Comparison of ENCODE assay signal across 12 mouse cellular contexts in the genomic region with DNA sequence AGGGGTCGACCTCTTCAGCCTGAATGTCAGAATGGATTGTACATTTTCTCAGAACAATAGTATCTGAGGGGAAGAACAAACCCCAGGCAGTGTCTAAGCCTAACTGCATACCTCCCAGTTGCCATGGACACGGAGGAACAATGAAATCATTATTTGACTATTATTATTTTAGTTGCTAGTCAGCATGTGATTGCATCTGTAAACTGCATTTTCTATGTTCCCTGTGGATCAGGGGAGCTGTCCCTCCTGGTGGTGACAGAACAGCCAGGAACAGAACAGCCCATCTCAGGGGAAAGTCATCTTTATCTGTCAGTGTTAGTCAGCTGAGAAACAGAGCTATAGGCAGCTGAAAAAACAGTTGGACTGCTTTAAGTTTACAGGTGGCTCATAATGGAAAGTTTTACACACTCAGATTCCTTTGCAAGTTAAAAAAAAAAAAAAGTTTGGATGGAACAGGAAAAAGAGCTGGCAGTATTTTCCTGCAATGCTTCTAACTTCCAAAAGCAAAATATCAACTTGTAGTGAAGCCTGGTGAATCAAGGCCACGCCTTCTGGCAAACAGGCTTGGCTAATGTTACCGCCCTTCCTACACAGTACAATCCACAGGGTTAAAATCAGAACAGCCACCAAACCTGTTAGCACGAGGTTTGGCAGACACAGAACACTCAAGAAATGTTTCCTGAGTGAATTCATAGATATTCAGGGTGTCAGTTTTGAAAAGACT. TPM values are rescaled to one million over a fixed set of nuclear protein-coding genes. Genes with fewer than 3 reads are reported as not detected.
DNase-seq lines count a peak whose midpoint lies in the region; ATAC-seq lines count a peak whose summit lies in the region.
"Had no signal": no experiment of that assay in that cellular context is flagged by ENCODE, and none has a peak within 500 bp of the region (broad histone marks: within the 10 kb centered on the region; RNA-seq: fewer than 3 reads in every experiment).

No protein-coding gene starts in this region.

- H3K9ac ChIP-seq in midbrain, embryonic 16.5 days (ENCODE audit: low read depth, low read length) = no peak overlapping the region
- H3K9ac ChIP-seq in forebrain, embryonic 13.5 days = no peak overlapping the region
- no peak overlapping the region for H3K9ac ChIP-seq in hindbrain, embryonic 13.5 days
- no peak overlapping the region for H3K9ac ChIP-seq in stomach, embryonic 15.5 days
- H3K9ac ChIP-seq: intestine, embryonic 15.5 days; liver, postnatal 0 days had no signal

- no peaks in the 10 kb centered on the region for H3K9me3 ChIP-seq in midbrain, embryonic 10.5 days (replicated peaks)
- H3K9me3 ChIP-seq in midbrain, embryonic 16.5 days (replicated peaks; ENCODE audit: control insufficient read depth, low read length, poor library complexity, severe bottlenecking) = no peaks in the 10 kb centered on the region
- no peaks in the 10 kb centered on the region for H3K9me3 ChIP-seq in forebrain, embryonic 13.5 days (replicated peaks)
- no peaks in the 10 kb centered on the region for H3K9me3 ChIP-seq in hindbrain, embryonic 13.5 days
- no peaks in the 10 kb centered on the region for H3K9me3 ChIP-seq in stomach, embryonic 15.5 days
- H3K9me3 ChIP-seq: intestine, embryonic 15.5 days had no signal

- H3K4me2 ChIP-seq in midbrain, embryonic 16.5 days (ENCODE audit: low read length) = no peak overlapping the region
- H3K4me2 ChIP-seq in forebrain, embryonic 13.5 days = no peak overlapping the region
- no peak overlapping the region for H3K4me2 ChIP-seq in hindbrain, embryonic 13.5 days
- H3K4me2 ChIP-seq in stomach, embryonic 15.5 days = no peak overlapping the region
- H3K4me2 ChIP-seq: intestine, embryonic 15.5 days had no signal

- DNase-seq in midbrain, embryonic 10.5 days (ENCODE audit: low spot score) = peak; percentile 34
- no peak for DNase-seq in adrenal gland, postnatal 4 days (ENCODE audit: low spot score in 2 of 2)
- no peak for DNase-seq in cerebellum, adult 9-10 months
- DNase-seq: liver, postnatal 0 days had no signal

- 38% methylated on average over 5 of the region's 5 CpGs for WGBS in midbrain, embryonic 10.5 days
- WGBS in midbrain, embryonic 16.5 days = 17% methylated on average over 5 of the region's 5 CpGs
- 28% methylated on average over 5 of the region's 5 CpGs for WGBS in forebrain, embryonic 13.5 days
- 25% methylated on average over 5 of the region's 5 CpGs for WGBS in hindbrain, embryonic 13.5 days
- WGBS in stomach, embryonic 15.5 days = 39% methylated on average over 5 of the region's 5 CpGs

- H3K27me3 ChIP-seq in midbrain, embryonic 10.5 days (ENCODE audit: low read depth, poor library complexity, severe bottlenecking) = peaks cover 7% of the 10 kb centered on the region; the same call in 1 of the 2 replicates
- no peaks in the 10 kb centered on the region for H3K27me3 ChIP-seq in midbrain, embryonic 16.5 days (ENCODE audit: control insufficient read depth, insufficient read depth, low read depth, low read length)
- H3K27me3 ChIP-seq in forebrain, embryonic 13.5 days = no peaks in the 10 kb centered on the region
- H3K27me3 ChIP-seq in hindbrain, embryonic 13.5 days = no peaks in the 10 kb centered on the region
- no peaks in the 10 kb centered on the region for H3K27me3 ChIP-seq in stomach, embryonic 15.5 days (replicated peaks)
- H3K27me3 ChIP-seq: intestine, embryonic 15.5 days had no signal

- peaks cover 16% of the 10 kb centered on the region for H3K4me1 ChIP-seq in midbrain, embryonic 10.5 days
- no peaks in the 10 kb centered on the region for H3K4me1 ChIP-seq in midbrain, embryonic 16.5 days (ENCODE audit: control insufficient read depth, insufficient read depth, low read length)
- peaks cover 5% of the 10 kb centered on the region for H3K4me1 ChIP-seq in forebrain, embryonic 13.5 days
- H3K4me1 ChIP-seq in hindbrain, embryonic 13.5 days (replicated peaks) = peaks cover 9% of the 10 kb centered on the region
- no peaks in the 10 kb centered on the region for H3K4me1 ChIP-seq in stomach, embryonic 15.5 days
- H3K4me1 ChIP-seq: intestine, embryonic 15.5 days had no signal

- no peaks in the 10 kb centered on the region for H3K36me3 ChIP-seq in midbrain, embryonic 10.5 days
- no peaks in the 10 kb centered on the region for H3K36me3 ChIP-seq in midbrain, embryonic 16.5 days (ENCODE audit: control insufficient read depth, insufficient read depth, low read length)
- H3K36me3 ChIP-seq in forebrain, embryonic 13.5 days (ENCODE audit: poor library complexity, severe bottlenecking) = no peaks in the 10 kb centered on the region
- H3K36me3 ChIP-seq in hindbrain, embryonic 13.5 days = no peaks in the 10 kb centered on the region
- H3K36me3 ChIP-seq in stomach, embryonic 15.5 days = no peaks in the 10 kb centered on the region
- H3K36me3 ChIP-seq: intestine, embryonic 15.5 days had no signal

- no peak overlapping the region for H3K4me3 ChIP-seq in midbrain, embryonic 10.5 days
- no peak overlapping the region for H3K4me3 ChIP-seq in midbrain, embryonic 16.5 days (ENCODE audit: low read depth, low read length)
- H3K4me3 ChIP-seq in forebrain, embryonic 13.5 days = no peak overlapping the region
- H3K4me3 ChIP-seq in hindbrain, embryonic 13.5 days = no peak overlapping the region
- H3K4me3 ChIP-seq in stomach, embryonic 15.5 days (replicated peaks) = no peak overlapping the region
- H3K4me3 ChIP-seq: erythroblast, embryonic 14.5 days; intestine, embryonic 15.5 days had no signal

- H3K27ac ChIP-seq in midbrain, embryonic 10.5 days (replicated peaks) = no peak overlapping the region
- no peak overlapping the region for H3K27ac ChIP-seq in midbrain, embryonic 16.5 days (ENCODE audit: low read length)
- no peak overlapping the region for H3K27ac ChIP-seq in forebrain, embryonic 13.5 days
- no peak overlapping the region for H3K27ac ChIP-seq in hindbrain, embryonic 13.5 days
- H3K27ac ChIP-seq in stomach, embryonic 15.5 days = no peak overlapping the region
- H3K27ac ChIP-seq: intestine, embryonic 15.5 days had no signal

- ATAC-seq in midbrain, embryonic 16.5 days = no peak
- ATAC-seq in forebrain, embryonic 13.5 days = peak; percentile 48; the same call in 1 of the 2 replicates
- peak; percentile 46; the same call in 1 of the 2 replicates for ATAC-seq in hindbrain, embryonic 13.5 days (ENCODE audit: low FRiP score)
- ATAC-seq in stomach, embryonic 15.5 days (ENCODE audit: insufficient read depth, low FRiP score, low read depth) = 0 out of 2 replicates have a peak, but pooled peaks have one; percentile 53
- ATAC-seq in erythroid progenitor cell, adult 5-6 weeks (replicated peaks; ENCODE audit: low FRiP score, poor library complexity, severe bottlenecking) = no peak
- ATAC-seq: intestine, embryonic 15.5 days; liver, postnatal 0 days had no signal

RNA-seq across cellular contexts. Expression of a gene that starts 17.6 kb away (rescaled TPM):
- polyA plus RNA-seq in midbrain, embryonic 10.5 days (2016; fragmentation: Nextera tagmentation; extraction: Ambion mirVana) = 2.5 and 4.0 TPM in 2 replicates
- polyA plus RNA-seq in midbrain, embryonic 16.5 days (2015; fragmentation: Nextera tagmentation; extraction: Ambion mirVana) = 0.15 and 0.26 TPM in 2 replicates
- polyA plus RNA-seq in forebrain, embryonic 13.5 days (2015; fragmentation: Nextera tagmentation; extraction: Ambion mirVana) = 0.31 and 0.42 TPM in 2 replicates
- 0.22 and 0.27 TPM in 2 replicates for polyA plus RNA-seq in hindbrain, embryonic 13.5 days (2015; fragmentation: Nextera tagmentation; extraction: Ambion mirVana)
- polyA plus RNA-seq in stomach, embryonic 15.5 days (2015; fragmentation: Nextera tagmentation; extraction: Ambion mirVana) = 2.2 and 3.2 TPM in 2 replicates
- 86.5 and 117 TPM in 2 replicates for total RNA-seq in erythroid progenitor cell, adult 5-6 weeks (2015; ENCODE audit: low replicate concordance)
- total RNA-seq in erythroid progenitor cell, adult 5-6 weeks (2017; ENCODE audit: low replicate concordance) = 71.3 and 97.9 TPM in 2 replicates
- 1 to 10 TPM; 1.1 to 2.2 TPM for total RNA-seq in adrenal gland, postnatal 4 days (2021)
- polyA plus RNA-seq: small intestine, adult 2 months had no signal

RNA-seq across cellular contexts. Expression of a gene that starts 50.6 kb away (rescaled TPM):
- 74.9 and 83.9 TPM in 2 replicates for polyA plus RNA-seq in midbrain, embryonic 10.5 days (2016; fragmentation: Nextera tagmentation; extraction: Ambion mirVana)
- 27.3 and 29.9 TPM in 2 replicates for polyA plus RNA-seq in midbrain, embryonic 16.5 days (2015; fragmentation: Nextera tagmentation; extraction: Ambion mirVana)
- 51.7 and 56.0 TPM in 2 replicates for polyA plus RNA-seq in forebrain, embryonic 13.5 days (2015; fragmentation: Nextera tagmentation; extraction: Ambion mirVana)
- 33.1 and 33.4 TPM in 2 replicates for polyA plus RNA-seq in hindbrain, embryonic 13.5 days (2015; fragmentation: Nextera tagmentation; extraction: Ambion mirVana)
- polyA plus RNA-seq in stomach, embryonic 15.5 days (2015; fragmentation: Nextera tagmentation; extraction: Ambion mirVana) = 63.5 and 63.9 TPM in 2 replicates
- total RNA-seq in erythroid progenitor cell, adult 5-6 weeks (2015; ENCODE audit: low replicate concordance) = 22.0 and 49.5 TPM in 2 replicates
- 33.6 and 48.1 TPM in 2 replicates for total RNA-seq in erythroid progenitor cell, adult 5-6 weeks (2017; ENCODE audit: low replicate concordance)
- total RNA-seq in adrenal gland, postnatal 4 days (2021) = 10 to 100 TPM; 35.6 to 39.0 TPM

RNA-seq across cellular contexts. Expression of a gene that starts 50.6 kb away (rescaled TPM):
- polyA plus RNA-seq in midbrain, embryonic 10.5 days (2016; fragmentation: Nextera tagmentation; extraction: Ambion mirVana) = 7.8 and 8.9 TPM in 2 replicates
- polyA plus RNA-seq in midbrain, embryonic 16.5 days (2015; fragmentation: Nextera tagmentation; extraction: Ambion mirVana) = 3.8 and 4.5 TPM in 2 replicates
- 6.1 and 7.6 TPM in 2 replicates for polyA plus RNA-seq in forebrain, embryonic 13.5 days (2015; fragmentation: Nextera tagmentation; extraction: Ambion mirVana)
- polyA plus RNA-seq in hindbrain, embryonic 13.5 days (2015; fragmentation: Nextera tagmentation; extraction: Ambion mirVana) = 5.3 and 5.6 TPM in 2 replicates
- 10.0 and 11.2 TPM in 2 replicates for polyA plus RNA-seq in stomach, embryonic 15.5 days (2015; fragmentation: Nextera tagmentation; extraction: Ambion mirVana)
- total RNA-seq in erythroid progenitor cell, adult 5-6 weeks (2015; ENCODE audit: low replicate concordance) = 2.5 and 7.2 TPM in 2 replicates
- 4.1 and 7.3 TPM in 2 replicates for total RNA-seq in erythroid progenitor cell, adult 5-6 weeks (2017; ENCODE audit: low replicate concordance)
- 10 to 100 TPM; 11.1 to 12.6 TPM for total RNA-seq in adrenal gland, postnatal 4 days (2021)

Comparison
In these comparisons a context has a peak if more than half of its experiments do, and no peak if none do; other contexts are left out.
1. ATAC-seq: peak in forebrain, embryonic 13.5 days (single experiment), hindbrain, embryonic 13.5 days (single experiment) and stomach, embryonic 15.5 days (single experiment); none in midbrain, embryonic 16.5 days (single experiment) and erythroid progenitor cell, adult 5-6 weeks (single experiment).